Mouse (Mus musculus) cerebral cortex, adult 2 months (tissue): ENCODE measurements around the gene Bcor.

Experiments
- WGBS: fragments of 180-500 bp; shearing (Covaris S2); methylation state at CpG from one replicate; pipeline ENCODE4 v1.1.7; 2018; 5-methylcytosine and 5-hydroxymethylcytosine counted together

Gene Bcor

DNA sequence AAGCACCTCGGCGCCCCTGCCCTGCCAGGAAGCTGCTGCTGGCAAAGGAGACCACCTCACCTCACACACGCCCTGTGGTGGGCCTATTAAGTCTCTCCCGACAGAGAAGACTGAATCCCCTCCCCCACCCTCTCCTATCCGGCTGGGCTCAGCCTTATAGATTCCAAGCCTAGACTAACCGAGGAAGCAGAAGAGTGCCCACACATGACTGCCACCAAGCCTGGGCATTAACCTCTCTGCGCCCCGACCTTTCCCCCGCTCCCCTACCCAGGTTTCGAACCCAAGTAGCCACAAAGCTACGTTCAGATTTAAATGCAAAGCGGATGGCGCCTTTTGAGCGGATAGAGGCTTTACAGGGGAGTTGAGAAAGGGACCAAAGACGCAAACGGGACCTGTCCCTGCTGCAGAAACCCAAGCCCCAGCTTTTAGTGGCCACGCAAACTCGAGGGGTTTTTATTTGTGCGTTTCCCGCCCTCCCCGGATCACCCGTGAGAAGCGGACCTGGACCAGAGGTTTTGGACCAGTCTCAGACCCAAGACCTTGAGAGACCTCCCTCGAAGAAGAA is 33.0 kb downstream of the Bcor start:
- WGBS = 39% methylated on average over 24 of the region's 24 CpGs

- WGBS = 85% methylated on average over 22 of the region's 22 CpGs
Measured at GRCm38 (mm10) chrX:12126408-12127105, 33.6 kb downstream of the Bcor start.

GRCm38 (mm10) chrX:12124571-12124970 is 35.6 kb downstream of the Bcor start:
- 61% methylated on average over 3 of the region's 3 CpGs for WGBS

- 59% methylated on average over 6 of the region's 6 CpGs for WGBS
Measured at GRCm38 (mm10) chrX:12123687-12124087, 36.5 kb downstream of the Bcor start.

- 42% methylated on average over 21 of the region's 21 CpGs for WGBS
Measured at GRCm38 (mm10) chrX:12122594-12123331, 37.4 kb downstream of the Bcor start.

DNA sequence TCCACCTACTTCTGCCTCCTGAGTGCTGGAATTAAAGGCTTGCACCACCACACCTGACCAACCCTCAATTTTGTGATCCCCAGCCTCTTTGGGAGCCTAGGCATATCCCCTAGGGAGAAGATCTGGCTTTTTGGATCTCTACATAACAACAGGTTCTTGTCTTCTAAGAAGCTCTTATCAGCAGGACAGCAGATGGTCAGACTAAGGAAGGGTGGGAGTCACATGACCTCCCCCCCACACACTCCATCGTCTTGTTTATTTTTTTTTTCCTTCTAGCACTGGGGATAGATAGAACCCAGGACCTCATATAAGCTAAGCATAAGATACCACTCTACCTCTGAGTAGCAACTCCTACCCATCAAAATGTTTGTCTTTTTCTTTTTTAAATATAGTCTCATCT is 40.7 kb downstream of the Bcor start:
- 40% methylated on average over 1 of the region's 1 CpGs for WGBS

DNA sequence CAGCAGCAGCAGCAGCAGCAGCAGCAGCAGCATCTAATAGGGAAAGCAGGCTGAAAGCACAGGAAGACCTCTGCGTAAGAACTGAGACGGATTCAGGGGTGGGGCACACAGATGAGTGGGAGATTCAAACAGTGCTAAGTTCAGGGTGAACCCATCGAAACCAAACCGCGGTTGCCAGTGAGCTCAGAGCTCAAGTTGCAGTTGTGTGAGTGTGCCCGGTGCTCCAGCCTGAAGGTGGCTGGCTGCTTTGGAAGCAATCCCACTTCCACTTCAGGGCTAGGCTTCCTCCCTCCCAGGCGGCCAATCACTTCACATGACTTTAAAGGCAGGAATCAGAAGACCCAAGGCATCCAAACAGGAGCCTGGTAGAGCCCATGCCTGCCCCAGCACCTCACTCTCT is 44.0 kb downstream of the Bcor start:
- WGBS = 25% methylated on average over 7 of the region's 7 CpGs

DNA sequence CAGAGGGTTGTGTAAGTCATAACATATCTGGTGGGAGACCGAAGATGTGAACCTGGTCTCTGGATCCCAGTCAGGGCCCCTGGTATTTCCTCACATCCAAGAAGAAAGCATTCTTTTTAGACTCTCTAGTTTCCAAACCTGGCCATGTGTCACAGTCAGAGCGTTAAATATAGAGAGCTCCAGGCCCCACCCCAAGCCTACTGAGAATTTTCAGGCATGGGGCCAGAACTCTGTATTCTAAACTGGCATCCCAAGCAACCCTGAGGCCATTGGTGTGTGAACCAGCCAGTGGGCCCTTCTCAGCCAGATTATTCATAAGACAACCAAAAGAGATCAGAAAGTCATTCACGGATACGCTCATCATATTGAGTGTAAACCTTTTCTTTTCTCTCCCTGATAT is 48.0 kb downstream of the Bcor start:
- 74% methylated on average over 4 of the region's 4 CpGs for WGBS

GRCm38 (mm10) chrX:12110518-12110917 is 49.6 kb downstream of the Bcor start:
- WGBS = 80% methylated on average over 6 of the region's 6 CpGs

- 73% methylated on average over 7 of the region's 7 CpGs for WGBS
Measured at GRCm38 (mm10) chrX:12105358-12105757, 54.8 kb downstream of the Bcor start.

DNA sequence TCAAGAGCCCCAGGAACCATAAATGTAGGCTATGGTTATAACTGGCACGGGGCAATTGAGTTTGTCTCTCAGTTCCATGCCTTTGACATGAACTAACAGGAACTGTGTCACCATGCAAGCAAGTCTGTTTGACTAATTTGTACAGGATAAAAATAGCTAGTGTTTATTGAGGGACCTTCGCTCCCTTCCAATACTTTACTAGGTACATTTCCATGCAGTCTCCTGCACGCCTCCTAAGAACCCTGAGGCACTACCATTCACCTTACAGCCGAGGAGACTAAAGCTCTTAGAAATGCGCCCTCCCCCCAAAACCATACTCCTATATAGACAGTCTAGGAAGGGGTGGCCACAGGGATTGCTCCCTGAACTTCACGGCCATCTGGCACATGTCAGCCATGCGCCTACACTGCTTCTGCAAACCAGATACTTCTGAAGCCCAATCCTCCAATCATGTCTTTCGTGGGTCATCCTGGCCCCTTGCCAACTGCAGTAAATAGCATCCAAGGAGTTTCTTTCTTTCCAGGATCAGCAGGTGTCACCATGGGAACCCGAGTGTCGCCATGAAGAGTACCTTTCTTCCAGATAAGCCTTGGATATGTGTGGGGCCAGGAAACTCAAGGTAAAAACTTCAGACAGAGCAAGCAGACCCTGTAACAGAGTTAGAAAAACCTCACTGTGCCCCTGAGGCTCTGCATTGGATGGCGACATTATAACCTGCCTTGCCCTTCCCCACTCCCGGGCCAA is 63.2 kb downstream of the Bcor start:
- WGBS = 86% methylated on average over 12 of the region's 12 CpGs

DNA sequence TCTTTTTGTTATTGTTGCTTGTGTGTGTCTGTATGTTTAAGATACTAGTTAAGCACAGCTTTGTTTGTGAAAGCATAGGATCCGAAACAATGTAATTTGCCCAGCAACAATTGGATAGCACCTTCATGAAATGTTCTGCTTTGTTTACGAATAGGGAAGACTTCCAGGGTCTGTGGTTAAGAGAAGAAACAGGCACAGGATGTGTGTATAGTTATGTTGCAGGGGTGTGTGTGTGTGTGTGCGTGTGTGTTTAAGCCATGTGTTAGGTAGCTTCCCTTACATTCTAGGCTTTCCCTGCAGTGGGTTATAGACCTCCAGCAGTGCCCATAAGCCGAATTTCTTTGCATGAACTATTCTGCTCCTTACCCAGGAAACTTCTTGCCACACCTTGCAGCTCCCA is 66.8 kb downstream of the Bcor start:
- WGBS = 93% methylated on average over 4 of the region's 4 CpGs

GRCm38 (mm10) chrX:12091431-12092061 is 68.6 kb downstream of the Bcor start:
- 0% methylated on average over 35 of the region's 56 CpGs for WGBS

- WGBS = under 1% methylated on average over 29 of the region's 47 CpGs
Measured at GRCm38 (mm10) chrX:12090871-12091404, 69.2 kb downstream of the Bcor start.

DNA sequence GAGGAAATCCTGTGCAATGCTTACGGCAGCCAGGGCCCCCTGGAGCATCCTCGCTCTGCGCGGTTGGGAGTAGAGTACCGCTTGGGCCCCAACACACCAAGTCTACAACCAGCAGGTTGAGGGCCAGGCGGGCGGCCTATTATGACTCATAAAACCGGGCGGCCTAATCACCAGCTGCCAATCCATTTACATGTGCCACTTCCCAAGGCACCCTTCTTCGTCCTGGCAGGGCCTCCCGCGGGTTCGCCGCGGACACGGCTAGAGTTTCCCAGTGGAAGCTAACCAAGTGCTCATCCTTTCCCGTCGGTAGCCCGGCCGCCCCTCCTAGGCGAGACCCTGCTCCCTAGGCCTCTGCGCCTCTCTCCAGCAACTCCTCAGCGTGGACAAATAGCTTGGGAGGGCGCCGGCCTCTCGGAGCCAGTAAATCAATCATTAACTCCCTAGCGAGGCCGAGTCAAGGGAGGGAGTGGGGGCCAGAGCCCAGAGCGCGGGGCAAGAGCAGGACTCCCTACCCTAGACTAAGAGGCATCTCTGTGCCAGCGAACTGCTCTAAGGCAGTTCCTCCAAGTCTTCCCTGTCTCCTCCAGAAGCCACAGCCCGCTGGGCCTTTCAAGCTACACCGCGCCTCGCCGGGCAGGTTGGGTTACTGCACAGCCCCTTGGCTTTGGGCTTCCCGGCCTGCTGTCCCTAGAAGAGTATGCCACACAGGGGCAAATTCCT is 69.8 kb downstream of the Bcor start:
- WGBS = 28% methylated on average over 37 of the region's 37 CpGs

GRCm38 (mm10) chrX:12089353-12090081 is 70.6 kb downstream of the Bcor start:
- 2% methylated on average over 49 of the region's 52 CpGs for WGBS

DNA sequence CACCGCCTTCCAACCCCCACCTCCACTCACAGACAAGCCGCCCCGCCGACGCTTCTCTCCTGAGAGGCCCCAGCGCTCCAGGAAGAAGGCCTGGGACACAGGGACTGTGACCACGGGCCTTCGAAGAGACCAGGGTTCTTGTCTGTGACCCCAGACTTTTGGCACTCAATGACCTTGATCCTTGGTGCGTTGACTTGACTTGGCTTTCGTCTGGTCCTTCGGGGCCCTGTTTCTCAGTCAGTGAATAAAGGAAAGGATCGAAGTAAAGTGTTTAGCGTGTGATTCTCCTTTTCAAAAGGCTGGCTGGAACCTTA is 71.2 kb downstream of the Bcor start:
- WGBS = 6% methylated on average over 13 of the region's 13 CpGs

DNA sequence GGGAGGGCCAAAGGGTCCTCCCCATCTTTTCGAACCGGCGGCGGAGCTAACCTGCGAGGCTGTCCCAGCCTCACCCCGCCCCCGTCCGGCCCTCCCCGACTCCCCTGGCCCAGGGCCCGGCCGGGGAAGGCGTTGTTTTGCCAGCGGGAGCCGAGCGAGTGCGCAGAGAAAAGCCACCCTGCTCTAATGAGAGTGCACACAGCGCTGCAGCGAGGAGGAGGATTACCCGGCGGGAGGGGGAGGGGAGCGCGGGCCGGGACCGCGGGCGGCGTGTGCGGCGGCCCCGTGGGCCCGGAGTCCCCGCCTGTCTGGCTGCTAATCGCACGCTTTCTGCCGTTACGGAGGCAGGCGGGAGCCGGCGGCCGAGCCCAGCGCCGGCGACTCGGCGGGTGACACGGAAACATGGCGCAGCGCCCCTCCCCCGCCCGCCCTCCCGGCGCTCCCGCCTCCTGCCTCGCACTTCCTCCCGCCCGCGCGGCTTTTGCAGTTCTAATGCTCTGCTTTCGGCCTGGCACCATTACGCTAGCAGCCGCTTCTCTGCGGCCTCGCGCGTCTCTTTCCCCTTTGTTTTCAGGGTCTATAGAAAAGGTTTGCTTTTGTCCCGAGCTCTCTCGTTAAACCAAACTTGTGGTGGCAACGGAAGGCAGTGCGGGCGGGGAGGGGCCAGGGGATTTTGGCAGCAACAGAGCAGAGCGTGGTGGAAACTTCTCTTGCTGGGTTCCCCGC is 71.7 kb downstream of the Bcor start:
- WGBS = 1% methylated on average over 39 of the region's 72 CpGs

- WGBS = under 1% methylated on average over 31 of the region's 55 CpGs
Measured at GRCm38 (mm10) chrX:12087511-12088300, 72.4 kb downstream of the Bcor start.
